Comparison of ENCODE assay signal across 9 mouse cellular contexts in genomic region chr1:136839202-136839601, GRCm38 (mm10).
DNase-seq lines count a peak whose midpoint lies in the region; ATAC-seq and TF ChIP-seq lines count a peak whose summit lies in the region.
"Had no signal": no experiment of that assay in that cellular context is flagged by ENCODE, and none has a peak within 500 bp of the region (broad histone marks: within the 10 kb centered on the region; RNA-seq: fewer than 3 reads in every experiment).

No protein-coding gene starts in this region.

- H3K4me1 ChIP-seq in midbrain, embryonic 10.5 days, result no peaks in the 10 kb centered on the region
- H3K4me1 ChIP-seq in midbrain, postnatal 0 days (ENCODE audit: insufficient read depth, low read length), result no peaks in the 10 kb centered on the region
- H3K4me1 ChIP-seq in intestine, embryonic 15.5 days (replicated peaks), result no peaks in the 10 kb centered on the region
- peaks cover 26% of the 10 kb centered on the region for H3K4me1 ChIP-seq in liver, adult 2 months (ENCODE audit: control insufficient read depth, insufficient read depth, low read length)
- no peaks in the 10 kb centered on the region for H3K4me1 ChIP-seq in stomach, postnatal 0 days (replicated peaks; ENCODE audit: control insufficient read depth, insufficient read depth)
- H3K4me1 ChIP-seq in hindbrain, embryonic 13.5 days (replicated peaks), result no peaks in the 10 kb centered on the region

- DNase-seq in midbrain, embryonic 10.5 days (ENCODE audit: low spot score), result peak; percentile 32
- no peak for DNase-seq in midbrain, postnatal 0 days (ENCODE audit: low spot score)
- no peak for DNase-seq in liver, adult 2 months (ENCODE audit: extremely low read depth, low read depth, low spot score)
- no peak for DNase-seq in stomach, postnatal 0 days (ENCODE audit: low spot score)
- DNase-seq in thymus, postnatal 36 days, result no peak
- DNase-seq in spleen, postnatal 36 days (ENCODE audit: low spot score in 2 of 2), result no peak

- no peak for ATAC-seq in midbrain, postnatal 0 days (ENCODE audit: low FRiP score)
- peak; percentile 72 for ATAC-seq in intestine, embryonic 15.5 days
- ATAC-seq in stomach, postnatal 0 days (ENCODE audit: low FRiP score, low TSS enrichment), result peak; percentile 18; the same call in 1 of the 2 replicates
- no peak for ATAC-seq in hindbrain, embryonic 13.5 days (ENCODE audit: low FRiP score)

- no peaks in the 10 kb centered on the region for H3K27me3 ChIP-seq in midbrain, embryonic 10.5 days (ENCODE audit: low read depth, poor library complexity, severe bottlenecking)
- no peaks in the 10 kb centered on the region for H3K27me3 ChIP-seq in midbrain, postnatal 0 days (ENCODE audit: insufficient read depth, low read length)
- no peaks in the 10 kb centered on the region for H3K27me3 ChIP-seq in intestine, embryonic 15.5 days (replicated peaks)
- no peaks in the 10 kb centered on the region for H3K27me3 ChIP-seq in liver, adult 2 months (ENCODE audit: control insufficient read depth, insufficient read depth, low read length)
- no peaks in the 10 kb centered on the region for H3K27me3 ChIP-seq in stomach, postnatal 0 days (ENCODE audit: control insufficient read depth, insufficient read depth, low read length)
- no peaks in the 10 kb centered on the region for H3K27me3 ChIP-seq in hindbrain, embryonic 13.5 days

- no peaks in the 10 kb centered on the region for H3K79me2 ChIP-seq in liver, adult 2 months (ENCODE audit: control insufficient read depth, insufficient read depth, low read length)

- no peak for TF ChIP-seq POLR2A in liver, adult 2 months (IDR thresholded peaks at IDR 0.05; ENCODE audit: extremely low read depth, insufficient read depth, low read length)

- H3K4me2 ChIP-seq in midbrain, postnatal 0 days (ENCODE audit: low read depth, low read length, poor library complexity, severe bottlenecking), result no peak overlapping the region
- H3K4me2 ChIP-seq in intestine, embryonic 15.5 days (replicated peaks), result no peak overlapping the region
- no peak overlapping the region for H3K4me2 ChIP-seq in stomach, postnatal 0 days (replicated peaks; ENCODE audit: low read depth)
- no peak overlapping the region for H3K4me2 ChIP-seq in hindbrain, embryonic 13.5 days

- no peaks in the 10 kb centered on the region for H3K36me3 ChIP-seq in midbrain, embryonic 10.5 days
- no peaks in the 10 kb centered on the region for H3K36me3 ChIP-seq in midbrain, postnatal 0 days (ENCODE audit: insufficient read depth, low read length)
- H3K36me3 ChIP-seq in intestine, embryonic 15.5 days, result no peaks in the 10 kb centered on the region
- no peaks in the 10 kb centered on the region for H3K36me3 ChIP-seq in liver, adult 2 months (ENCODE audit: control insufficient read depth, insufficient read depth, low read length)
- H3K36me3 ChIP-seq in stomach, postnatal 0 days (ENCODE audit: control insufficient read depth, insufficient read depth, low read length), result no peaks in the 10 kb centered on the region
- no peaks in the 10 kb centered on the region for H3K36me3 ChIP-seq in hindbrain, embryonic 13.5 days

- no peak for TF ChIP-seq EP300 in stomach, postnatal 0 days (optimal IDR thresholded peaks at IDR 0.05)

- 66% methylated on average over 10 of the region's 10 CpGs for WGBS in midbrain, embryonic 10.5 days
- WGBS in midbrain, postnatal 0 days, result 85% methylated on average over 10 of the region's 10 CpGs
- WGBS in intestine, embryonic 15.5 days, result 50% methylated on average over 10 of the region's 10 CpGs
- WGBS in liver, adult 2 months, result 28% methylated on average over 10 of the region's 10 CpGs
- WGBS in stomach, postnatal 0 days, result 56% methylated on average over 10 of the region's 10 CpGs
- 84% methylated on average over 10 of the region's 10 CpGs for WGBS in hindbrain, embryonic 13.5 days

- H3K27ac ChIP-seq in midbrain, embryonic 10.5 days (replicated peaks), result no peak overlapping the region
- no peak overlapping the region for H3K27ac ChIP-seq in midbrain, postnatal 0 days (ENCODE audit: low read depth, low read length)
- no peak overlapping the region for H3K27ac ChIP-seq in intestine, embryonic 15.5 days
- peak overlapping the region; percentile 6 for H3K27ac ChIP-seq in liver, adult 2 months (replicated peaks; ENCODE audit: insufficient read depth, low read depth, low read length)
- H3K27ac ChIP-seq in stomach, postnatal 0 days (replicated peaks), result no peak overlapping the region
- H3K27ac ChIP-seq in hindbrain, embryonic 13.5 days, result no peak overlapping the region

- H3K9me3 ChIP-seq in midbrain, embryonic 10.5 days (replicated peaks), result no peaks in the 10 kb centered on the region
- H3K9me3 ChIP-seq in midbrain, postnatal 0 days (ENCODE audit: low read length), result no peaks in the 10 kb centered on the region
- no peaks in the 10 kb centered on the region for H3K9me3 ChIP-seq in intestine, embryonic 15.5 days
- no peaks in the 10 kb centered on the region for H3K9me3 ChIP-seq in stomach, postnatal 0 days (ENCODE audit: control insufficient read depth, low read length)
- no peaks in the 10 kb centered on the region for H3K9me3 ChIP-seq in hindbrain, embryonic 13.5 days

- TF ChIP-seq CTCF in midbrain, postnatal 0 days (IDR thresholded peaks at IDR 0.05), result no peak
- TF ChIP-seq CTCF in liver, adult 2 months (IDR thresholded peaks at IDR 0.05; ENCODE audit: low read depth, low read length), result no peak
- no peak for TF ChIP-seq CTCF in stomach, postnatal 0 days (IDR thresholded peaks at IDR 0.05; ENCODE audit: low read depth)

- no peak overlapping the region for H3K9ac ChIP-seq in midbrain, postnatal 0 days (replicated peaks; ENCODE audit: low read length, poor library complexity, severe bottlenecking)
- H3K9ac ChIP-seq in intestine, embryonic 15.5 days, result no peak overlapping the region
- no peak overlapping the region for H3K9ac ChIP-seq in liver, adult 2 months (ENCODE audit: low read depth, low read length)
- H3K9ac ChIP-seq in stomach, postnatal 0 days (ENCODE audit: low read length), result no peak overlapping the region
- no peak overlapping the region for H3K9ac ChIP-seq in hindbrain, embryonic 13.5 days

- no peak overlapping the region for H3K4me3 ChIP-seq in midbrain, embryonic 10.5 days
- H3K4me3 ChIP-seq in midbrain, postnatal 0 days (ENCODE audit: low read depth, low read length), result no peak overlapping the region
- H3K4me3 ChIP-seq in intestine, embryonic 15.5 days (replicated peaks), result no peak overlapping the region
- no peak overlapping the region for H3K4me3 ChIP-seq in liver, adult 2 months (ENCODE audit: insufficient read depth, low read depth, low read length)
- no peak overlapping the region for H3K4me3 ChIP-seq in stomach, postnatal 0 days (ENCODE audit: low read depth, low read length)
- no peak overlapping the region for H3K4me3 ChIP-seq in hindbrain, embryonic 13.5 days
- H3K4me3 ChIP-seq: erythroblast, embryonic 14.5 days had no signal

Comparison
In these comparisons a context has a peak if more than half of its experiments do, and no peak if none do; other contexts are left out.
1. ATAC-seq: peak in intestine, embryonic 15.5 days (single experiment) and stomach, postnatal 0 days (single experiment); none in midbrain, postnatal 0 days (single experiment) and hindbrain, embryonic 13.5 days (single experiment).